In genomic region chr10:31632005-31632404, GRCm38 (mm10) we compare ENCODE assay signal across 17 mouse cellular contexts. TPM values are rescaled to one million over a fixed set of nuclear protein-coding genes. Genes with fewer than 3 reads are reported as not detected.
DNase-seq lines count a peak whose midpoint lies in the region; TF ChIP-seq lines count a peak whose summit lies in the region.
"Had no signal": no experiment of that assay in that cellular context is flagged by ENCODE, and none has a peak within 500 bp of the region (broad histone marks: within the 10 kb centered on the region; RNA-seq: fewer than 3 reads in every experiment).

No protein-coding gene starts in this region.

- no peak for TF ChIP-seq CTCF in kidney, adult 2 months (conservative IDR thresholded peaks at IDR 0.05; ENCODE audit: insufficient read depth, insufficient read length, low read depth, low read length)
- TF ChIP-seq CTCF in layer of hippocampus, adult 2 months (conservative IDR thresholded peaks at IDR 0.05) = no peak

- WGBS in kidney, adult 2 months = 68% methylated on average over 1 of the region's 1 CpGs

- H3K4me3 ChIP-seq in kidney, adult 2 months (ENCODE audit: insufficient read depth, low read depth, low read length) = no peak overlapping the region
- no peak overlapping the region for H3K4me3 ChIP-seq in layer of hippocampus, adult 2 months
- H3K4me3 ChIP-seq: embryonic facial prominence, embryonic 15.5 days; heart, embryonic 13.5 days; hindbrain, embryonic 10.5 days; limb, embryonic 13.5 days; megakaryocyte, embryonic 14.5 days; neural tube, embryonic 15.5 days had no signal

- no peaks in the 10 kb centered on the region for H3K36me3 ChIP-seq in kidney, adult 2 months (ENCODE audit: control insufficient read depth, insufficient read depth, low read length)
- H3K36me3 ChIP-seq: embryonic facial prominence, embryonic 15.5 days; heart, embryonic 13.5 days; hindbrain, embryonic 10.5 days; limb, embryonic 13.5 days; neural tube, embryonic 15.5 days had no signal

- no peaks in the 10 kb centered on the region for H3K27me3 ChIP-seq in kidney, adult 2 months (replicated peaks; ENCODE audit: control insufficient read depth, insufficient read depth, low read length)
- H3K27me3 ChIP-seq: embryonic facial prominence, embryonic 15.5 days; heart, embryonic 13.5 days; limb, embryonic 13.5 days; megakaryocyte, embryonic 14.5 days; neural tube, embryonic 15.5 days had no signal

- H3K27ac ChIP-seq in kidney, adult 2 months (ENCODE audit: insufficient read depth, low read depth, low read length) = no peak overlapping the region
- no peak overlapping the region for H3K27ac ChIP-seq in layer of hippocampus, adult 2 months
- H3K27ac ChIP-seq: embryonic facial prominence, embryonic 15.5 days; heart, embryonic 13.5 days; hindbrain, embryonic 10.5 days; limb, embryonic 13.5 days; neural tube, embryonic 15.5 days had no signal

- peak; percentile 5 for DNase-seq in adrenal gland, postnatal 10 days
- DNase-seq in adrenal gland, adult (ENCODE audit: inconsistent age in 2 of 2, low spot score in 1 of 2) = no peak
- DNase-seq in kidney, adult 2 months = peak; percentile 63
- no peak for DNase-seq in kidney, postnatal 10 days
- peak; percentile 31 for DNase-seq in 3T3-L1 (ENCODE audit: low read depth, low spot score)
- DNase-seq in cerebellum, adult 8-10 months = peak; percentile 38
- DNase-seq in T-cell, adult 2 months (ENCODE audit: low spot score) = no peak
- no peak for DNase-seq in layer of hippocampus, adult 2 months (ENCODE audit: low spot score in 2 of 2)
- DNase-seq: adrenal gland, postnatal 14 days; gastrocnemius, postnatal 25 days; lung, adult 2 months had no signal

- TF ChIP-seq POLR2A in kidney, adult 2 months (IDR thresholded peaks at IDR 0.05; ENCODE audit: low read depth, low read length) = no peak

- H3K4me1 ChIP-seq in kidney, adult 2 months (ENCODE audit: control insufficient read depth, insufficient read depth, low read length) = no peaks in the 10 kb centered on the region
- H3K4me1 ChIP-seq: embryonic facial prominence, embryonic 15.5 days; heart, embryonic 13.5 days; hindbrain, embryonic 10.5 days; limb, embryonic 13.5 days; megakaryocyte, embryonic 14.5 days; neural tube, embryonic 15.5 days had no signal

RNA-seq across cellular contexts. Expression of gene Rnf217, which starts 23.0 kb away (rescaled TPM):
- total RNA-seq in adrenal gland, postnatal 10 days (2021) = 1 to 10 TPM; 7.7 to 9.1 TPM
- 1.1 TPM in 2 replicates for polyA plus RNA-seq in kidney, adult 2 months (2012; rRNA removed)
- total RNA-seq in layer of hippocampus, adult 2 months (2021) = 1 to 10 TPM; 6.7 to 6.9 TPM

Comparison
In these comparisons a context has a peak if more than half of its experiments do, and no peak if none do; other contexts are left out.
1. DNase-seq: peak in adrenal gland, postnatal 10 days (single experiment), kidney, adult 2 months (single experiment), 3T3-L1 (single experiment) and cerebellum, adult 8-10 months (single experiment); none in adrenal gland, adult (0 of 2), kidney, postnatal 10 days (single experiment), T-cell, adult 2 months (single experiment) and layer of hippocampus, adult 2 months (0 of 2).